Mouse (Mus musculus): Measurements from ENCODE around the gene Mybpc2. TPM values are rescaled to one million over a fixed set of nuclear protein-coding genes. Genes with fewer than 3 reads are reported as not detected.

Mybpc2 gene
- polyA plus RNA-seq, 1 experiment from 2014 or later, result not detected

DNA sequence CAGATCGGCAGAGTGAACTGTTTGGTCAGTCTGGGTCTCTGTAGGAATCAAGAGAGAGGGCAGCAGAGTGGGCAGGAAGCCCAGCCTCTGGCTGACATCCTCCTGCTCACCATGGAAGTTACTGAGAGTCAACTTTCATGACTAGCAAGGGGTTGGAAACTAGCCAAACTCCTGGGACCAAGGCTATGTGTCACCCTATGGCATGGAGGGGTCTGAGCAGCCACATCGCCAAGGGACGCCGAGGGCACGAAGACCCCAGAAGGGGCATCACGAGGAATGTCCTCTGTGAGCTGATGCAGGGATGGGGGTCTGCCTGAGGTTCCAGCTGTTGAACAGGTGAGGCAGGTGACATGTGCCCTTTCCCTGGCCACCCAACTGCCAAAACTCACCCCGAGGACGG lies 35.9 kb downstream of the Mybpc2 start:
- ATAC-seq, result no peak
- Histone ChIP-seq H3K36me3 (peaks cover 51% of the 10 kb centered on the region), H3K4me1 (peaks cover 15% of the 10 kb centered on the region), H3K27me3 (replicated peaks) (no peaks in the 10 kb centered on the region), H3K9ac (no peak overlapping the region), H3K4me2 (no peak overlapping the region), H3K4me3 (no peak overlapping the region), H3K27ac (no peak overlapping the region), H3K9me3 (replicated peaks) (no peaks in the 10 kb centered on the region)
- WGBS (ENCODE audit: insufficient replicate concordance), result 88% methylated on average over 8 of the region's 8 CpGs

DNA sequence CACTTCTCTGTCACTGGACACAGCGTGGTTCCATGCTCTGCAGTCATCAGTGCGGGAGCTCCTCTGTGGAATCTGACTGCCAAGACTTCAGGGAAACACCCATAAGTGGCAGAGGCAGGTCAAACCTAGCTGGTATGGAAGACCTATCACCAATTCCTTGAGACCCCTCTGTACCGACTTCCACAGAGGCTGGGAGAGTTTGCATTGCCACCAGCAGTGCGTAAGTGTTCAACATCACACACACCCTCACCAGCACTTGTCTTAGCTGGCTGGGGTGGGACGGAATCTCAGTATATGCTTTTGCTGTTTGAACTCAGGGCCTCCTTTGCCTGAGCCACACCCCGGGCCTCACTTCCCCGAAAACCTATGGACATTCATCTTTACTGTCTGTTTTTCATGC lies 36.5 kb downstream of the Mybpc2 start:
- Histone ChIP-seq H3K4me3 (no peak overlapping the region), H3K4me2 (no peak overlapping the region), H3K27ac (no peak overlapping the region), H3K9me3 (replicated peaks) (no peaks in the 10 kb centered on the region), H3K4me1 (peaks cover 21% of the 10 kb centered on the region), H3K36me3 (peaks cover 45% of the 10 kb centered on the region), H3K27me3 (replicated peaks) (no peaks in the 10 kb centered on the region), H3K9ac (no peak overlapping the region)
- no peak for ATAC-seq
- 79% methylated on average over 7 of the region's 7 CpGs for WGBS (ENCODE audit: insufficient replicate concordance)

DNA sequence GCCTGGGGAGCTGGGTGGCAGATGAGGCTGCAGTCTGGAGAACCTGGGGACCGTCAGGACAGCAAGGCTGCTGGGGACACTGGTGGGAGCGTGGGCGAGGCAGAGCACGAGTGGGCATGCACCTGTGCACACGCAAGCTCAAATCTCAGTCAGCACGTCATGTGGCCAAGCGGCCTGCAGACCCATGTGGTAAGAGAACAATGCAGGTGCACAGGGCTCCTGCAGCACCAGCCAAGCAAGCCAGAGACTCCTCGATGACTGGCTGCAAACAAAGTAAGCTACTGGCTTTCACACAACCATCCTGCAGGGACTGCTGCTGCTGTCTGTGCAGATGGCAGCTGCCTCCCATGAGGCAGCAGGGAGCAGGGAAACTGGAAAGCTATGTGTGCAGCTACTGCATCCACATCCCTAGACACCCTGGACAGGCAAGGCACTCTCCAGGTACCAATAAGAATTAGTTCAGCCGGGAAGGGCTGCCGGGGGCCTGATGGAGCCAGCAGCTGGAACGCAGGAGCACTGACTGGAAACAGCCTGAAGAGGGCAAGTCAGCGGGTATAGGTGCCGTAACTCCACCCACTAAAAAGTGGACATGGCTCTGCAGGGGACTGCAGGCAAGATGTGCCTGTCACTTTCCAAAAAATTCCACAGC lies 37.4 kb downstream of the Mybpc2 start:
- Histone ChIP-seq H3K9ac (no peak overlapping the region), H3K4me1 (peaks cover 30% of the 10 kb centered on the region), H3K36me3 (peaks cover 36% of the 10 kb centered on the region), H3K9me3 (replicated peaks) (no peaks in the 10 kb centered on the region), H3K4me2 (no peak overlapping the region), H3K27me3 (replicated peaks) (peaks cover 6% of the 10 kb centered on the region; the same call in 1 of the 2 replicates), H3K4me3 (no peak overlapping the region), H3K27ac (no peak overlapping the region)
- no peak for ATAC-seq
- 69% methylated on average over 13 of the region's 13 CpGs for WGBS (ENCODE audit: insufficient replicate concordance)

DNA sequence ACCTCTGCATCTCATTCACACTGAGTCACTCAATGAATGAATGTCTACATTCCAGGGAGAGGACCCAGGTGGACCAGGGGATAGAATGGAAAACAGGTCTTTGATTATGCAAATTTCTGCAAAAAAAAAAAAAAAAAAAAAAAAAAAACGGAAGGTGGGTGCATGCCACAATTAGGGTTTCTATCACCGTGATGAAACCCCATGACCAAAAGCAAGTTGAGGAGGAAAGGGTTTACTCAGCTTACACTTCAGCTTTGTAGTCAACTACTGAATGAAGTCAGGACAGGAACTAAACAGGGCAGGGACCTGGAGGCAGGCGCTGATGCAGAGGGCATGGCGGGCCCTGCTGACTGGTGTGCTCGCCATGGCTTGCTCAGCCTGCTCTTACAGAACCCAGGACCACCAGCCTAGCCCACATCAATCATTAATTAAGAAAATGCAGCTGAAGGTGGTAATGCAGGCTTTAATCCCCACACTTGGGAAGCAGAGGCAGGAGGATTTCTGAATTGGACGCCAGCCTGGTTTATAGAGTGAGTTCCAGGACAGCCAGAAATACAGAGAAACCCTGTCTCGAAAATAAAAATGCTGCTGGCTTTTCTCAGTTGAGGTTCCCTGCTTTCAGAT lies 38.8 kb downstream of the Mybpc2 start:
- no peak for ATAC-seq
- 67% methylated on average over 7 of the region's 7 CpGs for WGBS (ENCODE audit: insufficient replicate concordance)
- Histone ChIP-seq H3K9ac (no peak overlapping the region), H3K27me3 (replicated peaks) (peaks cover 17% of the 10 kb centered on the region), H3K27ac (no peak overlapping the region), H3K36me3 (peaks cover 22% of the 10 kb centered on the region), H3K9me3 (replicated peaks) (no peaks in the 10 kb centered on the region), H3K4me1 (peaks cover 42% of the 10 kb centered on the region), H3K4me2 (no peak overlapping the region), H3K4me3 (no peak overlapping the region)

DNA sequence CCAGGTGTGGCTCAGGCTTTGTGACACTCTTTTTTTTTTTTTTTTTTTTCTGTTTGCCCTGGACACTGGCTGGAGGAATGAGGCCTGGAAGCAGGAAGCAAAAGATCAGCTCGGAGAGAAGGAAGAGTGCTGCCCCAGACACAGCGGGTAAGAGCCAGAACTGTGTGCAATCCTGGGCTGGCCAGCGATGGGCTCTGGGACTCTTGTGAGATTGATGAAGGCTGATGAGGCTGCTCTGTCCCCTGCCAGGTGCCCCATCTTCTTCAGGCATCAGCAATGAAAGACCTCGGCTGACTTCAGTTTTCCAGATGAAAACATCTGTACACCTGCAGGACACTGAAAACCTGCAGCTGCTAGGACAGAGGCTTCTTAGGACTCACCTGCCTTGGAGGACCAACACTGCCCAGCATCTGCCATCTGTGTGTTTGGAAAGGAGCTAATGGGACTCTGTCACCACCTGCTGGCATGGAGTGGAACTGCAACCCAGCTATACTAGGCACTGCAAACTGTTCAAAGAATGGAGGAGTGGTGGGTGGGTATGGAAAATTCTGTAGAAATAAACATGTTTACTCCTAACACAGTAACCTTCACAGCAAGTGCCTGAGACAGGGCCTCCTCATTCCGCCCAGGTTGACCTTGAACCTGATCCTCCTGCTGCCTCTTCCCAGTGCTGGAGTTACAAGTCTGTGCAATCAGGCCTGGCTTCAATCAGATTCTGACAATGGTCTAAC lies 39.5 kb downstream of the Mybpc2 start:
- Histone ChIP-seq H3K4me2 (no peak overlapping the region), H3K36me3 (peaks cover 15% of the 10 kb centered on the region), H3K9ac (0 out of 2 replicates have a peak overlapping the region, but pooled peaks have one; percentile 1), H3K4me3 (no peak overlapping the region), H3K9me3 (replicated peaks) (no peaks in the 10 kb centered on the region), H3K27ac (peak overlapping the region; percentile 81), H3K27me3 (replicated peaks) (peaks cover 24% of the 10 kb centered on the region), H3K4me1 (peaks cover 49% of the 10 kb centered on the region)
- WGBS (ENCODE audit: insufficient replicate concordance), result 31% methylated on average over 5 of the region's 5 CpGs
- ATAC-seq, result 0 out of 2 replicates have a peak, but pooled peaks have one; percentile 19

DNA sequence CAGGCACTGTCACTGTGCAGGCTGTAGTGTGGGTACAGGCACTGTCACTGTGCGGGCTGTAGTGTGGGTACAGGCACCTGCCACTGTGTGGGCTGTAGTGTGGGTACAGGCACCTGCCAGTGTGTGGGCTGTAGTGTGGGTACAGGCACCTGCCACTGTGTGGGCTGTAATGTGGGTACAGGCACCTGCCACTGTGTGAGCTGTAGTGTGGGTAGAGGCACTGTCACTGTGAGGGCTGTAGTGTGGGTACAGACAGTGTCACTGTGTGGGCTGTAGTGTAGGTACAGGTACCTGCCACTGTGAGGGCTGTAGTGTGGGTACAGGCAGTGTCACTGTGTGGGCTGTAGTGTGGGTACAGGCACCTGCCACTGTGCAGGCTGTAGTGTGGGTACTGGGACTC lies 40.3 kb downstream of the Mybpc2 start:
- 0 out of 2 replicates have a peak overlapping the region, but pooled peaks have one; percentile 1 for H3K9ac ChIP-seq
- no peak overlapping the region for H3K4me2 ChIP-seq
- 95% methylated on average over 1 of the region's 1 CpGs for WGBS (ENCODE audit: insufficient replicate concordance)
- peak overlapping the region; percentile 81 for H3K27ac ChIP-seq
- ATAC-seq, result no peak
- H3K4me1 ChIP-seq, result peaks cover 58% of the 10 kb centered on the region
- H3K36me3 ChIP-seq, result peaks cover 8% of the 10 kb centered on the region
- no peak overlapping the region for H3K4me3 ChIP-seq
- no peaks in the 10 kb centered on the region for H3K9me3 ChIP-seq (replicated peaks)
- peaks cover 33% of the 10 kb centered on the region for H3K27me3 ChIP-seq (replicated peaks)

DNA sequence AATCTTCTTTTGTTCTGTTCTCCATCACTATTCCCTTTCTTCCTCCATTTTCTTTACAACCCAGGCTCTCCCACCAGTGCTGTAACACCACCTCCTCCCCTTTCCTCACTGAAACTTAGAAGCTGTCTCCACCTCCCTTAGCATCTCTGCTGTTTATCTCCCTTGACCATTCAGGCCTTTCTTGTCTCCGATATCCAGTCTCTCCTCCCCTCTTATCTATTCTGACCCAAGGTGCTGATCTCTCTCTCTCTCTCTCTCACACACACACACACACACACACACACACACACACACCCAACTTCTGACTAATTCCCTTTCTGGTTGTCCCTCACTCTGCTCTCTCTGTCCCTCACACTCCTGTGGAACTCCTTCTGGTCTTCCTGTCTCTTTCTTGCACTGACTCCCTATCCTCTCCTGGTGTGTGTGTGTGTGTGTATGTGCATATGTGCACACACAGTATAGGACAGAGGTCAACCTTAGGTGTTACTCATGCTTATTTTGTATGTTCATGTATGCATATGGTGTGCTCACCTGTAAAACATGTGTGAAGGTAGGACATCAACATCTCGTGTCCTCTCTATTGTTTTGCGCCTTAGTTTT lies 41.5 kb downstream of the Mybpc2 start:
- peaks cover 66% of the 10 kb centered on the region for H3K4me1 ChIP-seq
- no peaks in the 10 kb centered on the region for H3K36me3 ChIP-seq
- H3K27me3 ChIP-seq (replicated peaks), result peaks cover 44% of the 10 kb centered on the region
- WGBS (ENCODE audit: insufficient replicate concordance), result 34% methylated on average over 3 of the region's 3 CpGs
- H3K4me3 ChIP-seq, result peak overlapping the region; percentile 25; the same call in 1 of the 2 replicates
- H3K27ac ChIP-seq, result peak overlapping the region; percentile 93
- peak overlapping the region; percentile 73 for H3K4me2 ChIP-seq
- H3K9ac ChIP-seq, result peak overlapping the region; percentile 69
- no peaks in the 10 kb centered on the region for H3K9me3 ChIP-seq (replicated peaks)
- ATAC-seq, result peak; percentile 96

DNA sequence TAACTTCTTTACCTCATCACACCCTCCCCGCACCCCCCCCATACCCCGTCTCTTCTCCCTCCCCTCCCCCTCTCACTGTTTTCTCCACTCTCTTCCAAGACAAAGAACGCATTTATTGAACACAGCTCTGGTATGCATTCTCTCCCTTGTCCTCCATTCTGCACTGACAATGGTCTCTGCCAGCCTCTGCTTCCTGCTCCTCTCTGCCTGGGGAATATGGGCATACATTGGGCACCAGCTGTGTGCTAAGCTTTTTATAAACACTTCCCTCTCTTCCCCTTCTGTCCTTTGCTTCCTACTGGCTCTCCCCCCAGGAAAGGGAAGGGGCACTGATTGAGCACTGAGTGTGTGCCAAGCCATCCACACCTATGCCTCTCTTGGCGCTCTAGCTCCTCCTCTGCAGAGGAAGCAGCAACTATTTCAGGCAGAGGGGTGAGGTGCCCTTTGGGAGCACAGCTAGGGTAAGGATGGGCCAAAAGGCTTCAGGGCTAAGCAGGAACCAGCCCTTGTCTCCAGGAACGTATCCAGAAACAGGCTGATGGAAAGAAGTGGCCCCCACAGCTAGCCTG lies 49.3 kb downstream of the Mybpc2 start:
- ATAC-seq, result no peak
- Histone ChIP-seq H3K4me1 (peaks cover 65% of the 10 kb centered on the region), H3K27ac (no peak overlapping the region), H3K36me3 (peaks cover 14% of the 10 kb centered on the region), H3K9me3 (replicated peaks) (no peaks in the 10 kb centered on the region), H3K4me3 (no peak overlapping the region), H3K4me2 (no peak overlapping the region), H3K27me3 (replicated peaks) (peaks cover 71% of the 10 kb centered on the region), H3K9ac (no peak overlapping the region)
- WGBS (ENCODE audit: insufficient replicate concordance), result 36% methylated on average over 5 of the region's 5 CpGs

DNA sequence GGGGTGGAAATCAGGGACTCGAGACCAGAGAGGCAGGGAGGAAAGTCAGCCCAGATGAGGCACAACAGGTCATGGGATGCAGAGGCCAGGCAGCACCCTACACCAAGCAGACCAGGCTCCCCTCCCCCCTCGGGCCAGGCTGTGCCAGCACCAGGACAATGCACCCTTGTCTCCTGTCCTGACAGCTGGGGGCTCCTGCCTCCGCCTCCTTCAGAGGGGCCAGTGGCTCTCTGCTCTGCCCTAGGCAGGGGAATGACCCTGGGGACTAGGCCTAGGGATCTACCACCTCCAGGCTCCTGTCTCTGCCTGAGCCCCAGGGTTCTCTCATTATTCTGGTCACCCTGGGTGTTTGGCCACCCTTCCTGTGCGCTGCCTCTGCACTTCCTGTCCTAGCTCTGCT lies 50.0 kb downstream of the Mybpc2 start:
- Histone ChIP-seq H3K4me3 (no peak overlapping the region), H3K27me3 (replicated peaks) (peaks cover 64% of the 10 kb centered on the region), H3K9me3 (replicated peaks) (no peaks in the 10 kb centered on the region), H3K4me2 (no peak overlapping the region), H3K4me1 (peaks cover 65% of the 10 kb centered on the region), H3K9ac (no peak overlapping the region), H3K36me3 (peaks cover 16% of the 10 kb centered on the region), H3K27ac (no peak overlapping the region)
- no peak for ATAC-seq
- 34% methylated on average over 4 of the region's 4 CpGs for WGBS (ENCODE audit: insufficient replicate concordance)

DNA sequence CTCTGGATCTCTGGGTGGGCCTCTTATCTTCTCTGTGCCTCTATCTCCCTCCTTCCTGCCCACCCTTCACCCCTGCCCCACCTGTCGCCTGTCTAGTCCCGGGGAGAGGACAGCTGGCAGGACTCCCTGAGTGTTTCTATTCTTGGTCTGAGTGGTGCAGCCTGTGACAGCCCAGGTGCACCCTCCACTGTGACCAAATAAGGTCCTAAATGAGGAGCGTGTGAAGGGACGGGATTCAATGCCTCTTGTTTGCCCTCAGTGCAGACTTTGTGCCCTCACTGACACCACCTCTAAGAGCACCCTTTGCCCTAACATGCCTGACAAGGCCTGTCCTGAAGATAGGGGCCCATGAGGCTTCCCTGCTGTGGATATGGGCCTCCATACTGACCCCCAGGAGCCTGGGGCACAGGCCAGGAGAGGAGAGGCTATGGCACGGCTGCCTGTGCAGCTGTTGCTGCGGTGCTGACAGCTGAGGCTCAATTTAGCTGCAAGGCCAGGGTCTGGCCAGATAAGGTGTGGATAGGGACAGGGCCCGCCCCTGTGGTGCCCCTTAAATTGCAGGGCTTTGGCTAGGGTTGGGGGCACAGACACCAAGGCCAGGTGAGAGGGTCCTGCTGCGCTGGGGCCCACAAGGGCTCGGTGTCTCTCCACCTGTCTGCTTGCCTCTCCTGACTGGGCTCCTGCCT lies 51.4 kb downstream of the Mybpc2 start:
- ATAC-seq, result no peak
- Histone ChIP-seq H3K4me1 (peaks cover 66% of the 10 kb centered on the region), H3K27ac (peak overlapping the region; percentile 45), H3K9me3 (replicated peaks) (no peaks in the 10 kb centered on the region), H3K36me3 (peaks cover 22% of the 10 kb centered on the region), H3K4me3 (no peak overlapping the region), H3K4me2 (peak overlapping the region; percentile 23; the same call in 1 of the 2 replicates), H3K9ac (peak overlapping the region; percentile 57), H3K27me3 (replicated peaks) (peaks cover 51% of the 10 kb centered on the region)
- WGBS (ENCODE audit: insufficient replicate concordance), result 39% methylated on average over 9 of the region's 9 CpGs

DNA sequence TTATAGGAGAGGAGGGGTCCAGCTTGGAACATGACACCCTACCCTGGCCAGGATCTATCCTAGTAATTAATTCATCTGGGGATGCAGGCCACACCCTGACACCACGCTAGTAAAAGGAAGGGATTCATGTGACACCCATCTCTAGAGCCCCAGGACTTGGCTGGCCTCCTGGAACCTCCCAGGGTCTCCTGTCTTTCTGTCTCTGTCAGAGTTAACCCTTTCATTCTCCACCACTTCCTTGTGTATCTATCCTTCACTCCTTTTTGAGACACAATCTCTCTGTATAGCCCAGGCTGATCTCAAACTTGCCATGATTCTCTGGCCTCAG lies 51.9 kb downstream of the Mybpc2 start:
- no peak for ATAC-seq
- Histone ChIP-seq H3K27me3 (replicated peaks) (peaks cover 45% of the 10 kb centered on the region), H3K9me3 (replicated peaks) (no peaks in the 10 kb centered on the region), H3K9ac (0 out of 2 replicates have a peak overlapping the region, but pooled peaks have one; percentile 57), H3K27ac (peak overlapping the region; percentile 96), H3K36me3 (peaks cover 22% of the 10 kb centered on the region), H3K4me1 (peaks cover 67% of the 10 kb centered on the region), H3K4me2 (no peak overlapping the region), H3K4me3 (no peak overlapping the region)
- WGBS (ENCODE audit: insufficient replicate concordance), result 20% methylated on average over 1 of the region's 1 CpGs

Measured in liver, embryonic 12.5 days (tissue).